Mouse (Mus musculus): ENCODE data around the gene Crlf1. TPM values are rescaled to one million over a fixed set of nuclear protein-coding genes. Genes with fewer than 3 reads are reported as not detected.

Crlf1 gene
- polyA plus RNA-seq, 1 experiment from 2014 or later, result 0.38 TPM

GRCm38 (mm10) chr8:70461765-70462515, 31.0 kb upstream of the Crlf1 start:
- WGBS (ENCODE audit: insufficient replicate concordance), result 84% methylated on average over 16 of the region's 16 CpGs
- Histone ChIP-seq H3K4me3 (ENCODE audit: low read depth, low read length) (no peak overlapping the region), H3K4me1 (ENCODE audit: insufficient read depth) (peaks cover 6% of the 10 kb centered on the region), H3K27ac (ENCODE audit: low read depth) (no peak overlapping the region), H3K9me3 (ENCODE audit: low read length) (no peaks in the 10 kb centered on the region), H3K27me3 (ENCODE audit: insufficient read depth, low read length) (no peaks in the 10 kb centered on the region), H3K36me3 (replicated peaks; ENCODE audit: insufficient read depth, low read length) (no peaks in the 10 kb centered on the region), H3K9ac (replicated peaks) (no peak overlapping the region), H3K4me2 (ENCODE audit: low read depth, low read length) (no peak overlapping the region)
- TF ChIP-seq CTCF (IDR thresholded peaks at IDR 0.05; ENCODE audit: low read depth) (no peak), EP300 (IDR thresholded peaks at IDR 0.05; ENCODE audit: low read depth) (no peak)
- no peak for ATAC-seq
- no peak for DNase-seq

GRCm38 (mm10) chr8:70462516-70462813, 30.5 kb upstream of the Crlf1 start:
- Histone ChIP-seq H3K4me3 (ENCODE audit: low read depth, low read length) (no peak overlapping the region), H3K4me2 (ENCODE audit: low read depth, low read length) (no peak overlapping the region), H3K27ac (ENCODE audit: low read depth) (no peak overlapping the region), H3K4me1 (ENCODE audit: insufficient read depth) (peaks cover 11% of the 10 kb centered on the region), H3K27me3 (ENCODE audit: insufficient read depth, low read length) (no peaks in the 10 kb centered on the region), H3K36me3 (replicated peaks; ENCODE audit: insufficient read depth, low read length) (no peaks in the 10 kb centered on the region), H3K9ac (replicated peaks) (no peak overlapping the region), H3K9me3 (ENCODE audit: low read length) (no peaks in the 10 kb centered on the region)
- ATAC-seq (no peak), DNase-seq (no peak)
- WGBS (ENCODE audit: insufficient replicate concordance), result 88% methylated on average over 8 of the region's 8 CpGs
- TF ChIP-seq CTCF (IDR thresholded peaks at IDR 0.05; ENCODE audit: low read depth) (no peak), EP300 (IDR thresholded peaks at IDR 0.05; ENCODE audit: low read depth) (no peak)

GRCm38 (mm10) chr8:70463306-70463705, 29.7 kb upstream of the Crlf1 start:
- Histone ChIP-seq H3K4me3 (ENCODE audit: low read depth, low read length) (no peak overlapping the region), H3K27me3 (ENCODE audit: insufficient read depth, low read length) (no peaks in the 10 kb centered on the region), H3K4me2 (ENCODE audit: low read depth, low read length) (no peak overlapping the region), H3K4me1 (ENCODE audit: insufficient read depth) (peaks cover 16% of the 10 kb centered on the region), H3K9me3 (ENCODE audit: low read length) (no peaks in the 10 kb centered on the region), H3K9ac (replicated peaks) (no peak overlapping the region), H3K27ac (ENCODE audit: low read depth) (no peak overlapping the region), H3K36me3 (replicated peaks; ENCODE audit: insufficient read depth, low read length) (no peaks in the 10 kb centered on the region)
- DNase-seq (no peak), ATAC-seq (no peak)
- WGBS (ENCODE audit: insufficient replicate concordance), result 89% methylated on average over 4 of the region's 4 CpGs
- no peak for TF ChIP-seq CTCF (IDR thresholded peaks at IDR 0.05; ENCODE audit: low read depth)
- no peak for TF ChIP-seq EP300 (IDR thresholded peaks at IDR 0.05; ENCODE audit: low read depth)

GRCm38 (mm10) chr8:70464162-70464561, 28.8 kb upstream of the Crlf1 start:
- Histone ChIP-seq H3K4me3 (ENCODE audit: low read depth, low read length) (no peak overlapping the region), H3K9ac (replicated peaks) (no peak overlapping the region), H3K9me3 (ENCODE audit: low read length) (no peaks in the 10 kb centered on the region), H3K4me2 (ENCODE audit: low read depth, low read length) (no peak overlapping the region), H3K36me3 (replicated peaks; ENCODE audit: insufficient read depth, low read length) (no peaks in the 10 kb centered on the region), H3K27me3 (ENCODE audit: insufficient read depth, low read length) (no peaks in the 10 kb centered on the region), H3K27ac (ENCODE audit: low read depth) (no peak overlapping the region), H3K4me1 (ENCODE audit: insufficient read depth) (peaks cover 25% of the 10 kb centered on the region)
- ATAC-seq, result no peak
- TF ChIP-seq EP300 (IDR thresholded peaks at IDR 0.05; ENCODE audit: low read depth) (no peak), CTCF (IDR thresholded peaks at IDR 0.05; ENCODE audit: low read depth) (no peak)
- WGBS (ENCODE audit: insufficient replicate concordance), result 89% methylated on average over 6 of the region's 6 CpGs
- no peak for DNase-seq

GRCm38 (mm10) chr8:70465701-70466100, 27.3 kb upstream of the Crlf1 start:
- peaks cover 29% of the 10 kb centered on the region for H3K4me1 ChIP-seq (ENCODE audit: insufficient read depth)
- WGBS (ENCODE audit: insufficient replicate concordance), result 91% methylated on average over 4 of the region's 4 CpGs

GRCm38 (mm10) chr8:70466305-70466704, 26.7 kb upstream of the Crlf1 start:
- H3K36me3 ChIP-seq (replicated peaks; ENCODE audit: insufficient read depth, low read length), result no peaks in the 10 kb centered on the region
- H3K27ac ChIP-seq (ENCODE audit: low read depth), result no peak overlapping the region

More at GRCm38 (mm10) chr8:70465701-70466100, 27.3 kb upstream of the Crlf1 start:
- no peaks in the 10 kb centered on the region for H3K27me3 ChIP-seq (ENCODE audit: insufficient read depth, low read length)
- DNase-seq (no peak), ATAC-seq (no peak)
- H3K4me2 ChIP-seq (ENCODE audit: low read depth, low read length), result no peak overlapping the region
- H3K27ac ChIP-seq (ENCODE audit: low read depth), result no peak overlapping the region
- H3K36me3 ChIP-seq (replicated peaks; ENCODE audit: insufficient read depth, low read length), result no peaks in the 10 kb centered on the region
- no peaks in the 10 kb centered on the region for H3K9me3 ChIP-seq (ENCODE audit: low read length)
- H3K9ac ChIP-seq (replicated peaks), result no peak overlapping the region
- TF ChIP-seq CTCF (IDR thresholded peaks at IDR 0.05; ENCODE audit: low read depth), result no peak
- TF ChIP-seq EP300 (IDR thresholded peaks at IDR 0.05; ENCODE audit: low read depth), result no peak
- no peak overlapping the region for H3K4me3 ChIP-seq (ENCODE audit: low read depth, low read length)

More at GRCm38 (mm10) chr8:70466305-70466704, 26.7 kb upstream of the Crlf1 start:
- Histone ChIP-seq H3K4me3 (ENCODE audit: low read depth, low read length) (no peak overlapping the region), H3K9me3 (ENCODE audit: low read length) (no peaks in the 10 kb centered on the region), H3K4me1 (ENCODE audit: insufficient read depth) (peaks cover 29% of the 10 kb centered on the region), H3K27me3 (ENCODE audit: insufficient read depth, low read length) (no peaks in the 10 kb centered on the region), H3K4me2 (ENCODE audit: low read depth, low read length) (no peak overlapping the region), H3K9ac (replicated peaks) (no peak overlapping the region)
- ATAC-seq, result no peak
- TF ChIP-seq CTCF (IDR thresholded peaks at IDR 0.05; ENCODE audit: low read depth) (no peak), EP300 (IDR thresholded peaks at IDR 0.05; ENCODE audit: low read depth) (no peak)
- no peak for DNase-seq
- 87% methylated on average over 4 of the region's 4 CpGs for WGBS (ENCODE audit: insufficient replicate concordance)

All from liver, postnatal 0 days (tissue).